Mouse (Mus musculus) CH12.LX (cell line): Measurements from ENCODE around the gene Ubap1.

Source experiments
- CTCF ChIP-seq, 2 experiments: IDR thresholded peaks in 1 of 2; conservative IDR thresholded peaks in 1 of 2; 2 replicates each; pipeline ENCODE4 v1.5.1; 2011 to 2012; ENCODE audit warnings: low read depth in 2 of 2, low read length in 2 of 2, improper control_type of control experiment in 1 of 2, inconsistent platforms in 1 of 2, mild to moderate bottlenecking in 1 of 2, moderate library complexity in 1 of 2
- RAD21 ChIP-seq: IDR thresholded peaks from 2 replicates; pipeline ENCODE4 v1.6.1; 2011; ENCODE audit warnings: low read depth, mild to moderate bottlenecking, low read length, improper control_type of control experiment, moderate library complexity
- ZKSCAN1 ChIP-seq: IDR thresholded peaks from 2 replicates; pipeline ENCODE4 v1.6.1; 2012; ENCODE audit warnings: low read depth, inconsistent platforms, low read length, improper control_type of control experiment, borderline replicate concordance

DNA sequence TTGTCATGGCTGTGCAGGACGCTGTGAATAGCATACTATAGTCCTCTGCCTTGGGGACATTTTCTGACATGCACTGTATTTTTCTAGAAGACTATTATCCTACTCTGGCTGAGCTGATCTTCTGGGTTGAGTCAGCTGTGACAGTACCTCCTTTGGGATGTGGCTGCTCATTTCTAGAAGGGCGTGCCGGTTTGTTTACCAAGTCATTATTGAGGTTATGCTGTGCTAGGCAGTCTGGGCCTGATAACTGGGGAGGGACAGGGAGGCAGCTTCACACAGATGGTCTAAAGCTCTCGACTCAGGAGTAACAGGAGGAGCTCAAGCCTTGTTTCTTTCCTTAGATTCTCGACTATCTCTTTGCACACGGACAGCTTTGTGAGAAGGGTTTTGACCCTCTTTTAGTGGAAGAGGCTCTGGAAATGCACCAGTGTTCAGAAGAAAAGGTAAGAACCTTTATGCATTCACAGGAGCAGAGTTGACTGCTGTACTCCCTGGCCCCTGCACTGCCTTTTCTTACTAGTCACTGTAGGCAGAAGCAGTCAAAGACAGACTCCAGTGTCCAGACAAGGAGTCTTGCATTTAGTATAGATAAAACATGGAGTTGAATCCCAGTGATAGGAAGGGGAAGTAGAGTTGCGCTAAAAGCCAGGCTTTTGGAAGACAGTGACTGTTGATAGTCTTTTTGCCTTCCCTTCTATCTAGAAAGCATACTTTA, 39.1 kb downstream of the Ubap1 start:
- no peak for TF ChIP-seq CTCF (conservative IDR thresholded peaks at IDR 0.05 in 1 of 2, IDR thresholded peaks at IDR 0.05 in 1 of 2; ENCODE audit: low read depth in 2 of 2, low read length in 2 of 2)
- TF ChIP-seq RAD21 = no peak
- TF ChIP-seq ZKSCAN1 = no peak
